Mouse (Mus musculus) neural tube, embryonic 11.5 days (tissue): ENCODE data around the gene Ddx31. TPM values are rescaled to one million over a fixed set of nuclear protein-coding genes. Genes with fewer than 3 reads are reported as not detected.

Source experiments
- ATAC-seq: fragments of 200-750 bp; cut with Nextera tagmentation; 2 replicates; pipeline ENCODE4 v1.8.0; 2017; ENCODE audit warnings: moderate number of reproducible peaks, mild to moderate bottlenecking, moderate TSS enrichment, moderate library complexity; ENCODE audit not compliant: insufficient read depth, low FRiP score, low TSS enrichment
- DNase-seq: peaks from one replicate; pipeline ENCODE4 v3.0.0-alpha.2; 2015; ENCODE audit warnings: low spot score
- H3K27ac ChIP-seq: fragments of 300-500 bp; sonication (generic); 2 replicates; pipeline ENCODE4 v1.5.1; 2014; ENCODE audit warnings: low read depth, mild to moderate bottlenecking, low read length
- H3K27me3 ChIP-seq: fragments of 300-500 bp; sonication (generic); 2 replicates; pipeline ENCODE4 v1.6.1; 2014; ENCODE audit warnings: mild to moderate bottlenecking, low read length, mixed read lengths; ENCODE audit not compliant: control insufficient read depth, insufficient read depth
- H3K36me3 ChIP-seq: fragments of 300-500 bp; sonication (generic); 2 replicates; pipeline ENCODE4 v1.6.1; 2014; ENCODE audit warnings: mild to moderate bottlenecking, low read length, moderate library complexity, mixed read lengths; ENCODE audit not compliant: control insufficient read depth, insufficient read depth
- H3K4me1 ChIP-seq: fragments of 300-500 bp; sonication (generic); 2 replicates; pipeline ENCODE4 v1.6.1; 2014; ENCODE audit warnings: low read length, mixed read lengths; ENCODE audit not compliant: control insufficient read depth, insufficient read depth
- H3K4me2 ChIP-seq: fragments of 300-500 bp; sonication (generic); 2 replicates; pipeline ENCODE4 v1.6.1; 2014; ENCODE audit warnings: low read depth, mild to moderate bottlenecking, moderate library complexity
- H3K4me3 ChIP-seq: fragments of 300-500 bp; sonication (generic); 2 replicates; pipeline ENCODE4 v1.5.1; 2014; ENCODE audit warnings: low read depth, low read length
- H3K9ac ChIP-seq: fragments of 300-500 bp; sonication (generic); 2 replicates; pipeline ENCODE4 v1.6.1; 2014; ENCODE audit warnings: mild to moderate bottlenecking, low read length
- H3K9me3 ChIP-seq: fragments of 300-500 bp; sonication (generic); 2 replicates; pipeline ENCODE4 v1.6.1; 2016; ENCODE audit warnings: low read length; ENCODE audit not compliant: control insufficient read depth
- WGBS: fragments of 180-500 bp; shearing (Covaris S2); extraction: QIAGEN DNeasy Blood & Tissue Kit; methylation state at CpG from one replicate; pipeline ENCODE4 v1.1.7; 2014; 5-methylcytosine and 5-hydroxymethylcytosine counted together
- polyA plus RNA-seq: library from polyadenylated mRNA; unstranded; fragments of >200 nt; fragmentation: Nextera tagmentation; extraction: Ambion mirVana; gene quantifications from 2 replicates; pipeline ENCODE4 v1.2.1, GENCODE M21; 2014

Ddx31 gene
- polyA plus RNA-seq, 1 experiment from 2014 or later: 20.5 TPM

DNA sequence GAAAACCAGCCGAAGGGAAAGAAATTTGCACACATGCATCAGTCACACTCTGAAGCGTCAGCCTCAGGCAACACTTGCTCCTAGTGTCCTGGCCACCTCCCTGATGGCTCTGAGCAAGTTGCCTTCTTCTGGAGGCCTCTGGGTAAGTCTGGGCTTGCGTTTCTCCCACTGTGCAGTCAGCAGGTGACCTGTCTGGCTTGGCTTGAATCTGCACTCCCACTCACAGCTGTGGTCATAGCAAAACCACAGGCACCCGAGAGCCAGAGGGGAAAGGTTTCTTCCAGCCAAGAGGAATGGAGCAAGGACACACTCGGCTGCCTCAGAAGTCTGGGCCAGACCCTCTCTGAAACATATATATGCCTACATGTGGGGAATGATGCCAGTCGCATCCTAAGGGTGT lies 31.4 kb upstream of the Ddx31 start:
- Histone ChIP-seq H3K27ac (no peak overlapping the region), H3K9ac (no peak overlapping the region), H3K36me3 (no peaks in the 10 kb centered on the region), H3K27me3 (no peaks in the 10 kb centered on the region), H3K4me2 (no peak overlapping the region), H3K9me3 (no peaks in the 10 kb centered on the region), H3K4me3 (no peak overlapping the region), H3K4me1 (no peaks in the 10 kb centered on the region)
- DNase-seq: no peak
- 71% methylated on average over 6 of the region's 6 CpGs for WGBS
- ATAC-seq: no peak

DNA sequence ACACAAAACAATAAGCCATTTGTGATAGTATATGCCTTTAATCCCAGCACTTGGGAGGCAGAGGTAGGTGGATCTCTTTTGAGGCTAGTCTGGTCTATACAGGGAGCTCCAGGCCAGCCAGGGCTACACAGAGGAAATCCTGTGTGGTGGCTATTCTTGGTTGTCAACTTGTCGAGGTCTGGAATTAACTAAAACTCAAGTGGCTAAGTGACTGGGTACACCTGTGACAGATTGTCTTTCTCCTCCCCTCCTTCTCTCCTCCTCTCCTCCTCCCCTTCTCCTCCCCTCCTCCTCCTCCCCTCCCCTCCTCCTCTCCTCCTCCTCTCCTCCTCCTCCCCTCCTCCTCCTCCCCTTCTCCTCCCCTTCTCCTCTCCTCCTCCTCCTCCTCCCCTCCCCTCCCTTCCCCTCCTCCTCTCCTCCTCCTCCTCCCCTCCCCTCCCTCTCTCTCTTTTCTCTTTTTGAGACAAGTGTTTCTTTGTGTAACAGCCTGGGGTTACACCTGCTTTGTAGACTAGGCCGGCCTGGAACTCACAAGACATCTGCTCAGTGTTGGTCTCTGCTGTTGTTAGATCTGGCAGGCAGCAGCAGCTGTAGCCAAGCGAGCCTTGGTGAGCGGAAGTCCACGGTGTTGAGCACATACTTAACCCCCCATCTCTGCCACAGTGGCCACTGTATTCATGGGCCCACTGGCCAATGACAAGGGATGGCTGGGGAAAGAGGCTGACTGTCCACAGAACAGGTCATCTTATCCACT lies 29.8 kb upstream of the Ddx31 start:
- H3K9me3 ChIP-seq: no peaks in the 10 kb centered on the region
- ATAC-seq (no peak), DNase-seq (no peak)
- no peak overlapping the region for H3K4me2 ChIP-seq
- 50% methylated on average over 5 of the region's 5 CpGs for WGBS
- H3K4me3 ChIP-seq: no peak overlapping the region
- no peak overlapping the region for H3K27ac ChIP-seq
- H3K4me1 ChIP-seq: no peaks in the 10 kb centered on the region
- no peaks in the 10 kb centered on the region for H3K36me3 ChIP-seq
- no peak overlapping the region for H3K9ac ChIP-seq
- H3K27me3 ChIP-seq: no peaks in the 10 kb centered on the region

DNA sequence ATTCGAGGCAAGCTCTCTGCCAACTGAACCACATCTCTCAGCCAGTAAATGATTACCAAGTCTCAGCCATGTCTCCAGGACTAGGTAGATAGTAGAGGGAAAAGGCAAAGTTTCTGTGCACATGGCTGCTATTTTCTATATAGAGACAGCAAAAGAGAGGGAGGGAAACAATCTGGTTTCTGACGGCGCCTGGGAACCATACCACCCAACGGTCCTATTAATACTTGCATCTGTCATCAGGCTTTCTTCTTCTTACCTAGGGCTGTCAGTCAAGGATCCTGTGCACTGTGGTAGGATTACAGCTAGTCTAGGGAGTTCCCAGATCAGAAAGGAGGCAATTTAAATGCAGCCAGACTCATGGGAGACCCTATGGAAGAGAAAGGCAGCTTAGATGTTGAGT lies 21.3 kb upstream of the Ddx31 start:
- no peak overlapping the region for H3K27ac ChIP-seq
- ATAC-seq: no peak
- 78% methylated on average over 4 of the region's 4 CpGs for WGBS

DNA sequence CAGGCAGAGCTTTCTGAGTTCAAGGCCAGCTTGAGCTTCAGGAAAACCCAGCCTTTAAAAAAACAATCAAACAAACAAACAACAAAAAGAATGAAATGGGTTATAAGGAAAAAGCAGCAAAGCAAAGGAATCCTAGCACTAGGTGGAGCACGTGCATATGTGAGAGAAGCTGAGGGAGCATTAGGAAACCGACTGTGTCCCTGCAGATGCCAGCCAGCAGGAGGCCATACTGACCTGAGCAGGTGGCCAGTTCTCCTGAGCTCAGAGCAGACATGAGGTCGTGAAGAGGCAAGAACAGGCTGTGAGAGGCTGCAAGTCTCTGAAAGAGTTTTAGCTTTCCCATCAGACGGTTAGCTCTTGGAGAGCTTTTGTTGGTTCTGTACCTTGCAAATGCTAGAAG lies 10.9 kb upstream of the Ddx31 start:
- H3K36me3 ChIP-seq: peaks cover 29% of the 10 kb centered on the region
- H3K4me3 ChIP-seq: no peak overlapping the region
- H3K9ac ChIP-seq: no peak overlapping the region
- no peak overlapping the region for H3K27ac ChIP-seq
- no peak for ATAC-seq
- WGBS: 48% methylated on average over 4 of the region's 4 CpGs
- no peak overlapping the region for H3K4me2 ChIP-seq
- no peaks in the 10 kb centered on the region for H3K27me3 ChIP-seq
- H3K9me3 ChIP-seq: no peaks in the 10 kb centered on the region
- H3K4me1 ChIP-seq: no peaks in the 10 kb centered on the region
- DNase-seq: no peak

More for the DNA sequence above, 21.3 kb upstream of the Ddx31 start:
- H3K4me1 ChIP-seq: no peaks in the 10 kb centered on the region
- H3K4me2 ChIP-seq: no peak overlapping the region
- H3K36me3 ChIP-seq: no peaks in the 10 kb centered on the region; the same call in 1 of the 2 replicates
- H3K4me3 ChIP-seq: no peak overlapping the region
- no peaks in the 10 kb centered on the region for H3K27me3 ChIP-seq
- DNase-seq: no peak
- no peaks in the 10 kb centered on the region for H3K9me3 ChIP-seq
- H3K9ac ChIP-seq: no peak overlapping the region

DNA sequence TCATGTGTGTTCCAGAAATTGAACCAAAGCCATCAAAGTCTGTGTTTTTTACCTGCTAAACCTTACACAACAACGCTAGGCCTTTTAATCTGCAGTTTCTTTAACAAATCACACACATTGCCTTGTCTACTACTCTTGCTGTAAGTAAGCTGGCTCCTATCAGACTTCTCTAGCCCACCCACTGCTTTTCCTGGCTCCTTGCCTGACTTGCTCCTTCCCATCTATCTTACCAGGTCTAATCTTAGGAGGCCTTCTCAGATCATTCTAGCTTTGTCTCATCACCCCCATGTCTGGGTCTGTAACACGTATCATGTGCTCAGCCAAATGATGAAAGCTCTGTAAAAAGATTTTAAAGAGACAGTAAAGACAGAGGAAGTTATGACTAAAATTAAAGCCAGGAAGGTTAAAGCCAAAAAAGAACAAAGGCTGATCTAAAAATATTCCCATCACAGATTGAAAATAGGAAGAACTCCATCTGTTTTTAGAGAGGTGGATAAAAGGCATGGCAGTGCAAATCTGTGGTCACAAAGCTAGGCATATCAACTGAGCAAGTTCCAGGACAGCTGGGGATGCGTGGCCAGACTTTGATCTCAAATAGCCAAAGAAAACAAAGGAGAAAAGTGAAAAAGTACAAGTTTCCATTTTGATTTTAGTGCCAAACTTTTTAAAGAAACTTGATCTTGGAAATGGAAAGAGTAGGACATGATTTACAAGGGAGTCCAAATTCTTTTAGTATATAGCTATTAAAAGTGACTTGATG lies 3.8 kb upstream of the Ddx31 start:
- WGBS: 88% methylated on average over 3 of the region's 3 CpGs
- DNase-seq (no peak), ATAC-seq (no peak)
- Histone ChIP-seq H3K27me3 (no peaks in the 10 kb centered on the region), H3K27ac (no peak overlapping the region), H3K4me2 (no peak overlapping the region), H3K4me3 (no peak overlapping the region), H3K9me3 (no peaks in the 10 kb centered on the region), H3K36me3 (peaks cover 12% of the 10 kb centered on the region), H3K9ac (no peak overlapping the region), H3K4me1 (peaks cover 7% of the 10 kb centered on the region)

DNA sequence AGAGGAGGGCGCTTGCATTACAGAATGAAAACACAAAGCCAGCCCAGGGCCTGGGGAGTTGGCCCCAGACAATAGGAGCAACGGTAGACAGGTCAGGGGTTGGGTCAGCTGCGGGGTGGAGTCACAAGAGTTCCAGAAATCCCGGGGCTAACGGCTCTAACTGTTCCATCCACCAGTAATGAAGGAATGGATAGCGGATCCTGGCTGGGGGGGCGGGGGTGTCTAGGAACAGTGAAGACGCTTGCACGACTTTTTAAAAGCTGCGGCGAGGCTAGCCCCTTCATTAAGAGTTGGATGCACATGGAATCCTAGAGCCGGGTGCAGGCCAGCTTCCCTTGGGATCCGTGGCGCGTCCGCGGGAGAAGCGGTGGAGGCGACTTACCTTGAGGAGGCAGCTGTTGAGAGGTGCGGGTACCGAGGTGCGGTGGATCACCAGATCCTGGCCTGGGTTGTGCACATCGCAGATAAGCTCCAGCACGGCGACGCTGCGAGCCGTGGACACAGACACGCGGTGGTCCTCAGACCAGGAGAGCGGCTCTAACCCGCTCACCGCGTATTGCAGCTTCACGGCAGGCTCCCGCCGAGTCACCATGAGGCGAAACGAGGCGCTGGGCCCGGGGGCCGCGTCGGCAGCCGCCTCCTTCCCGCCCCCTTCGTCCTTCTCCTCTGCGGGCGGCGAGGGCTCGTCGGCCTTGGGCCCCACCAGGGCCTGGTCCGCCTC lies 545 bp upstream of the Ddx31 start:
- Histone ChIP-seq H3K36me3 (0 out of 2 replicates have a peak, but pooled peaks cover 1% of the 10 kb centered on the region), H3K4me2 (peak overlapping the region; percentile 88), H3K27ac (peak overlapping the region; percentile 76), H3K27me3 (no peaks in the 10 kb centered on the region), H3K4me1 (peaks cover 15% of the 10 kb centered on the region), H3K4me3 (peak overlapping the region; percentile 92), H3K9ac (peak overlapping the region; percentile 83), H3K9me3 (no peaks in the 10 kb centered on the region)
- WGBS: 0% methylated on average over 52 of the region's 53 CpGs
- ATAC-seq: peak; percentile 72
- peak; percentile 12 for DNase-seq

DNA sequence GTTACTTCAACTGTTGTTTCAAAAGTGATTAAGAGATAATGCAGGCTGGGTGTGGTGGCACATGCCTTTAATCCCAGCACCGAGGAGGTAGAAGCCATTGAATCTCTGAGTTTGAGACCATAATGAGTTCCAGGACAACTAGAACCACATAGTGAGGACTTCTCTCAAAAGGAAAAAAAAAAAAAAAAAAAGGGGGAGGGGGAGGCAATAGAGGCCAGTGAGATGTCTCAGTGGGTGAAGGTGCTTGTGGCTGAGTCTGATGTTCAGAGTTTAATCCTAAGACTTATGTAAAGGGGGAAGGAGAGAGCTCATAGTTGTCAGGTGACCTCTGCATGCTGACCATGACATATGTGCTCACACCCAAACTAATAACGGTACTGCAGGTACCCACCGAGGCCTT lies 1.8 kb downstream of the Ddx31 start:
- Histone ChIP-seq H3K9me3 (no peaks in the 10 kb centered on the region), H3K9ac (no peak overlapping the region), H3K4me2 (no peak overlapping the region), H3K36me3 (peaks cover 4% of the 10 kb centered on the region), H3K4me3 (no peak overlapping the region), H3K27me3 (no peaks in the 10 kb centered on the region), H3K27ac (no peak overlapping the region), H3K4me1 (peaks cover 15% of the 10 kb centered on the region)
- WGBS: 86% methylated on average over 3 of the region's 3 CpGs
- ATAC-seq (no peak), DNase-seq (no peak)

DNA sequence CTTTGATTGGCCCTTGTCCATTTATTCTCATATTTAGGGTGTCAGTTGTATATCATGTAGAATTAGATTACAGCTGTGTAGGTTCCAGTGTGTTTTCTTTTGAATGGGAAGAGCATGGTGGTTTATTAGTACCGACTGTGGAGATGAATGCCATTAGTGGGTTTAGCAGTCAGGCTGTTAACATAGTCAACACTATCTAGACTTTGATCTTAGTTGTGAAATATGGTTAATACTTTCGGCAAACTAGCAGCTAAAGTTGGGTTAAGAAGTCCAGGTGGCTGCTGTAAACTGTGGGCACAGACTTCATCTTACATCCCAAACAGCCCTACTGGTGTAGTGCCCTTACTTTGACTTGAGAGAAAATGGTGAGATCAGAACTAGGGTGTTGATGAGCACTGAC lies 8.7 kb downstream of the Ddx31 start:
- Histone ChIP-seq H3K4me2 (no peak overlapping the region), H3K4me1 (no peaks in the 10 kb centered on the region), H3K27me3 (no peaks in the 10 kb centered on the region), H3K9ac (no peak overlapping the region), H3K4me3 (no peak overlapping the region), H3K36me3 (peaks cover 9% of the 10 kb centered on the region), H3K9me3 (no peaks in the 10 kb centered on the region), H3K27ac (no peak overlapping the region)
- 93% methylated on average over 2 of the region's 2 CpGs for WGBS
- no peak for DNase-seq
- no peak for ATAC-seq
